Mouse (Mus musculus) mouse embryonic stem cell (cell line): ENCODE data around the gene Ubl7.

Source experiments
- in situ Hi-C, 2 experiments: fragments of 300-500 bp; cut with MboI; formaldehyde crosslinking; loops; 1 replicate in 1 of 2; 3 replicates in 1 of 2; pipeline ENCODE4 v1.14.3; 2019 to 2020; ENCODE audit warnings: low sequenced_read_pairs in 2 of 2, low pct_unique_long_range_greater_than_20kb in 1 of 2, mixed read lengths in 1 of 2; ENCODE audit not compliant: unreplicated experiment in 1 of 2

Ubl7 gene

DNA sequence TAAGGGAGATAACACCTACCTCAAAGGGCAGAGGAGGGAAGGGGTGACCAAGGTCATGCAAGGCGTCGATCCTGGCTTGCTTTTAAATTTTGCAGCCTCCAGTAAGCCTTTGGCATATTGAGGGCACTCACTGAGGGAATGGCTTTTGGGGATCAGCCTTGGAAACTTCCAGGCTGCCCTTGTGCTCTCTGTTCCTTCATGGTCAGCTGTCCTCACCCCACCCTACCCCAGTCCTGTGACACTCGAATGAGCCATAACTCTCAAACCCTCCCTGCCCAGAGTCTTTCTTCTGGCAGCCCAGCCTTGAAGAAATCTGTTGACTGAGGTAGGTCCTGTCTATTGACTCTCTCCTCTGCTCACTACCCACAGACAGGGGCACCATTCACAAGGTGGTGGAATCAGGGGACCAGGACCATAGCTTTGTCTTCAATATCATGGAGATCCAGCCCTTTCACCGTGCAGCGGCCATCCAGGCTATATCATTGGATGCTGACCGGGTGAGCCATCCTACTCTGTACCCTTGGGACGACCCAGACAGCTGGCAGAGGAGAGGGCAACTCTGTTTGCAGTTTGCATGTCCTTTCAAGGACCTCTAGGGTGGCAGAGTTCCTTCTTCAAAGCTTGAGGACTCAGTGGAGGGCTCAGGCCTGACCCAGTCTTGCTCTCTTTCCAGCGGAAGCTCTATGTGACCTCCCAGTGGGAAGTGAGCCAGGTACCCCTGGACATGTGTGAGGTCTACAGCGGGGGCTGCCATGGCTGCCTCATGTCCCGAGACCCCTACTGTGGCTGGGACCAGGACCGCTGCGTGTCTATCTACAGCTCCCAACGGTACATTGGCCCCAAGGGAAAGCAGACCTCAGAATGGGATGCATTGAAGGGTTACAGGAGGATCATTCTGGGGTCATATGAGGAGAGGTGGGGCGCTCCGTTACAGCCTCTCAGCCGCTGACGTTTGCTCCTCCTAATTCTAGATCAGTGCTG, 49.4 kb downstream of the Ubl7 start:
- in situ Hi-C loops, result no loop called here

DNA sequence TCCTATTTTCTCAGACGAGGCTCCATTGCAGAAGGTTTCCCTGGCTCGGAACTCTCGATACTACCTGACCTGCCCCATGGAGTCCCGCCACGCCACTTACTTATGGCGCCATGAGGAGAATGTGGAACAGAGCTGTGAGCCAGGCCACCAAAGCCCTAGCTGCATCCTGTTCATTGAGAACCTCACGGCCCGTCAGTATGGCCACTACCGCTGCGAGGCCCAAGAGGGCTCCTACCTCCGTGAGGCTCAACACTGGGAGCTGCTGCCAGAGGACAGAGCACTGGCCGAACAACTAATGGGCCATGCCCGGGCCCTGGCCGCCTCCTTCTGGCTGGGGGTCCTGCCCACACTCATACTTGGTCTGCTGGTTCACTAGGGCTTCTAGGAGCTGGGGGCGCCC, 50.4 kb downstream of the Ubl7 start:
- in situ Hi-C loops, result no loop called here

DNA sequence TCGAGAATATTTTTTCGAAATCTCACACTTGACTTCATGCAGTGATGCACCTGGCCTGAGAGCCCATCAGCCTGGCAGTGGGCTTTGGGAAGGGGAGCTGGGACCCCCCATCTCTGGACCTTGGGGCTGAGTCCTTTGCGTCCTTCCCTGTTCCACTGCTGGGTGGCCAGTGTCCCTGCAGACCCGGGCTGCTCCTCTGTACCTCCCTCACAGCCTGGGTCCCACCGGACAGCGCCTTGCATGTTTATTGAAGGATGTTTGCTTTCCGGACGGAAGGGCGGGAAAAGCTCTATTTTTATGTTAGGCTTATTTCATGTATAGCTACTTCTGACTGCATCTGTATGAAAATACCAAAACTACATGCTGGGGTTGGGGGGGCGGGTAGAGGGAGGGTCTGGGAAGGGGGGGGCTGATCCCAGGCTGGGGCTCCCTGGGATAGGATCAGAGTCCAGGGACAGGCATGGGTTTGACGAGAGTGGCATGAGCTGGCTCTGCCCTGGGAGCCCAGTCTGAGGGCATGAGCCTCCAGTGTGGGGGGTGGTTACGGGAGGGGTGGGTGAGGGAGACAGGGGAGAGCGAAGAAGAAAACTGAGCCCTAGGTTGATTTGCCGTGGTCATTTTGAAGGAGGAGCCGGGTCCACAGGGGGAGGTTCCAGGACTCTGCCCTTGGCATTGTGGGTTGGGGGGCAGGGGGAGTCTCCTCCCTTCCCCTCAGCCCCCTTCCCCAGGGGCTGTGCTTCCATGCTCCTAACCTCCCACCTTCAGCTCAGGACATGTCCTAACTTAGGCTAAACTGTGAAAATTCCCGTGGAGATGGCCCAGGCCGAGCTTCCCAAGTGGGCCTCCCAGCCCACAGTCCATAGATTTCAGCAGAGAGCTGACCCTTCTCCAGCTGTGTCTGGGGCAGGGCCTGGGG, 51.3 kb downstream of the Ubl7 start:
- in situ Hi-C loops, result no loop called here

DNA sequence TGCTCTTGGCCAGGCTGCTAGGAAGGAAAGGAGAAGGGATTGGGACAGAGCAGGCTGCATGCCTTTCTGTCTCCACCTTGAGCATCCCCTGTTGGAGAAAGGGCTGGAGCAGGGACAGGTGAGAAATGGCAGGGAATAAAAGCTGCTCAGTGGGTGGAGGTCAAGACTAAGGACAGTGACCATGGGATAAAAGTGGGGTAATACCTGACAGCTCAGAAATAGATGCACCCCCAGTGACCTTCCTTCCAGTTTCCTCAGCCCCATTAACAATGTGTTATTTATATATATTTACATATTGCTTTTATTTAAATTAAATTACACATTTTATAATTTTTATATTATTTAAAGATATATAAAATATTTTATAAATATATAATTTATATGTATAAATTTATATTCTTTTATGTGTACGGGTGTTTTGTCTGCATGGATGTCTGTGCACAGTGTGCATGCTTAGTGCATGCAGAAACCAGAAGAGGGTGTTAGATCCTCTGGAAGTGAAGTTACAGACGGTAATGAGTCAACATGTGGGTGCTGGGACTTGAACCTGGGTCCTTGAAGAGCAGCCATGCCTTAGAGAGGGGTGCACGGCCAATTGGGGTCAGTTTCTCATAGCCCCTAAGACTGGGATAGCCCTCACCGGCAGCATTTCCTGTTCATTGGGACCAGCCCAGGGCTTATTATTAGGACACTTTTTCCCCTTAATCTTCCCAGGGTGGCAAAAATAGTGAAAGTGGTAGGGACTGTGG, 52.6 kb downstream of the Ubl7 start:
- in situ Hi-C loops, result no loop called here

DNA sequence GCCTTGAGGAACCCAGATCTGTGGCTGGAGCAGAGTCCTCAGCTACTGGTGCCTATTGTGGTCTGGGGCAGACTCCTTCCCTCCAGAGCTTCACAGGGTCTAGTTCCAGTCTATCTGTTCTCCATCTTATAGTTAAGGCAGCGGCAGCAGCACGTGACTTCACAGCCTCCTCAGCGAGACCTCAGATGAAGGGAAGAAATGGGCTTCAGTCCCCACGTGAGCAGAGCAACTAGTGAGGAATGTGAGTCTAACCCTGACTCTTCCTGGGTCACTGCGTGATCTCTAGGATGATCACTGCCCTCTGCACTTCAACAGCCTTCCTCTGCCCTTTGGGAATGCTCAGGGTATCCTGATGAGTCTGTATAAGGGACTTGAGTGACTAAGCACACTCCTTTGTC, 53.2 kb downstream of the Ubl7 start:
- in situ Hi-C loops, result no loop called here

DNA sequence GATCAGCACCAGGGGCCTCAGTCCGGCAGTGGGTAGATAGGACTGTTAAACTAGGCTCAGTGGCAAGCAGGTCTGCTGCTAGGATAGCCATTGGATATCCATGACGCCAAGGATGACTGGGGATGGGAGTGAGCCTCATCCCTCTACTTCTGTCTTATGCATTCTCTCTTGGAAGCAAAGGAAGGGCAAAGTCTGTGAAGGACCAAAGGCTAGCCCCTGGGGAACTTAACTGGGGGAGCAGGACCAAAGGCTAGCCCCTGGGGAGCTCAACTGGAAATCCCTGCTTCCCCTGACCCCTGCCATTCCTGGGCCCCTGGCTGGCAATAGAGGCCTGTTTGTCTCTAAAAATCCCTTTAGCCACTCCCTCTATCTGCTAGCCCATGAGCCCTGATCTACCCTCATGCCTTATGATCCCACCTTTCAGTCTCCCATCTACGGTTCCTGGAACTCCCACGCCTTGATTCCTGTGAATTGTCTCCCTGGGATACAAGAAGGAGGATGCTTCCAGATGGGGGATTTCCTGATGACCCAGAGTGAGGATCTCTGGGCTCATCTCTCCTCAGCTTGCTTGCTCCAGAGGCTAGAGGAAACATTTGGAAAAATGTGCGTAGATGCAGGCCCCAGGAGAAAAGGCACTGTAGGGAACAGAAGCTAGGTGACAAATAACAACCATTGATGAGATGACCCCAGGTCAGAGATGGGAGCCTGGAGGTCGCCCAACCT, 53.9 kb downstream of the Ubl7 start:
- in situ Hi-C loops, result no loop called here

DNA sequence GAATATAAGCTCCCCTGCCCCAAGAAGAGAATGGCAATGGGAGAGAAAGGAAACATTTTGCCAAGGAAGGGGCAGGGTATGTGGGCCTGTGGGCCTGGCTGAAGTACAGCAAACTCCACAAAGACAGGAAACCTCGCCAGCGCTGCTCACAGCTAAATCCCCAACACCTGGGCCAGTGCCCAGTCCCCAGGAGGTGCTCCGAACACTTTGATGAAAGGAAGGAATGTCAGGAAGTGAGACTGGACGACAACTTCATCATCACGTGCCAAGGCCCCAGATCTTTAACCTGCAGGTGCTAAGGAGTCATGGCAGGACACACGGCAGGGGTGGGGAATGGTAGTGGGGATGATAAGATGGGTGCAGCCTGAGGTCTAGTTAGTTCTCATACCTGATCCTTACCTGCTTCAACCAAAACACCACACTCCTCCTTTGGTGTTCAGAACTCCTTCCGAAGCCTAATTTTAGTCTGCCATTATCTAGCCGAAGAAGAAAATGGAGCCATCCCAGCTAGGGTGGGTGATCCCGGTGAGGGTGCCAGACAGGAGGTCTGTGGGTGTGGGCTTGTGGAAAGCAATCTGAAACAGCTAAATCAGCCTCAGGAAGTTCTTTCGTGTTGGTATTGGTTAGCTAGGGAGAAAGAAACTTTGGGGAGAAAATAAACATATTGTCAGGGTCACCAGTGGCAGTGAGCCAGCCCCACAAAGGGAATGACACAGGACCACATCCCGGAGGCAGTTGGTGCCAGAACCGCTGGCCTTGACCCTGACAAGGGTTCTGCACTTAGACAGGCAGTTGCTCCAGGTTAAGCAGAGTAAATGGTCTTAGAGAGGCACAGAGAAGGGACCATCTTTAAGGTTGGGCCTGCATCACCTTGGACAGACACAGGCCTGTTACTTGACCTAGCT, 54.8 kb downstream of the Ubl7 start:
- in situ Hi-C loops, result no loop called here

DNA sequence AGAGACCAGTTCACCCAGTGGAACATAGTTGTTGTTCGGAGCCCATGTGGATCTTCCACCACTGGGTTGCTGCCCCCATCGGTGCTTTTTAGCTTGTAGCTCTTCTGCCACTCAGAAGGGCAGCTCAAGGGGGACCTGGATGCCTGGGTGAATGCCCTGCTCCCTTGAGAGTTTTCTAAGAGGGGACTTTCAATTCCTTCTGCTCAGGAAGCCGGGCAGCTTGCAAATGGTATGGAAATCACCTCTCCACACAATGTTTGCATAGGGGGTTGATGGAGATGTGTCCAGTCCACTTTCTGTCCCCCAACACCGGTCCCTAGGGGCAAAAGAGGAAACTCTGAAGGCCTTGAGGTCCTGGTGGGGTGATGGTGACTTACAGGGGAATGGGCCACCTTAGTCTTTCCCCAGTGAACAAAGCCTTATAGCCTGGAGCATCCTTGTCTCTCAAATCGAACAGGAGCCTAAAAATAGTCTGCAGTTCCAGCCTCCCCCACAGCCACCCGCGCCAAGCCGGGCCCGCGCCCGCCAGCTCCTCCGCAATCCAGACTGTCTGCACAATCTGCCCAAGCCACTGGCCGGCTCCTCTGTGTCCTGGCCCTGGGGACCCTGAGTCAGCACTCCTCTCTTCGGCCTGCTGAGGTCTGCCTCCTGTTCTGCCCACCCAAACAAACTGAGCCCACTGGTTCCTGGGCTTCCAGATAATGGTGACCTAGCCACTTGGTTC, 56.6 kb downstream of the Ubl7 start:
- in situ Hi-C loops, result no loop called here

DNA sequence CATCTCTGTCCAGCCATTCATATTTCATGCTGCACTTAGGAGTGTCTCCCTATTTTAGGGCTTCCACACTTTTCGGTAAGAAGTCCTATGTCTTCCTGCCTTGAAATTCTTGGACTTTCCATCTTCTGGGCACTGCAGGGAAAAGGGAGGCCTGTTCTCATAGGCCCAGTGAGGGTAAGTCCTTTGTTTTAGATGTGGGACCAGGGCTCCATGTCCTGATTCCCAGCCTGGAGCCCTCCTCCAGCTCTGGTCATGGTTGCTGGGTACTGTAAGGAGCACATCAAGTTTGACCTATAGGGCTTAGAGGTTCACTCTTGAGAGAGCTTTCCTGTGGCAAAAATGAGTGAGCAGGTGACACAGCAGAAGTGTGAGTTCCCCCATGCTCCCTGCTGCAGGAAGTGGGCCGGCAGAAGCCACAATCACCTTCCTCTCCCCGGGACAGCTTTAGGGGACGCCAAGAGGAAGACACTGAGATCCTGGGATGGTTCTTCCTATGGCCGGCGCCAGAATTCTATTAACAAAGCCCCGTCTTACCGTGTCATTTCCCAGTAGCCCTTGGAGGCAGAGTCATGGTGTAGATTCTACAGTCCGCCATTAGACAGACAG, 57.5 kb downstream of the Ubl7 start:
- in situ Hi-C loops, result no loop called here

DNA sequence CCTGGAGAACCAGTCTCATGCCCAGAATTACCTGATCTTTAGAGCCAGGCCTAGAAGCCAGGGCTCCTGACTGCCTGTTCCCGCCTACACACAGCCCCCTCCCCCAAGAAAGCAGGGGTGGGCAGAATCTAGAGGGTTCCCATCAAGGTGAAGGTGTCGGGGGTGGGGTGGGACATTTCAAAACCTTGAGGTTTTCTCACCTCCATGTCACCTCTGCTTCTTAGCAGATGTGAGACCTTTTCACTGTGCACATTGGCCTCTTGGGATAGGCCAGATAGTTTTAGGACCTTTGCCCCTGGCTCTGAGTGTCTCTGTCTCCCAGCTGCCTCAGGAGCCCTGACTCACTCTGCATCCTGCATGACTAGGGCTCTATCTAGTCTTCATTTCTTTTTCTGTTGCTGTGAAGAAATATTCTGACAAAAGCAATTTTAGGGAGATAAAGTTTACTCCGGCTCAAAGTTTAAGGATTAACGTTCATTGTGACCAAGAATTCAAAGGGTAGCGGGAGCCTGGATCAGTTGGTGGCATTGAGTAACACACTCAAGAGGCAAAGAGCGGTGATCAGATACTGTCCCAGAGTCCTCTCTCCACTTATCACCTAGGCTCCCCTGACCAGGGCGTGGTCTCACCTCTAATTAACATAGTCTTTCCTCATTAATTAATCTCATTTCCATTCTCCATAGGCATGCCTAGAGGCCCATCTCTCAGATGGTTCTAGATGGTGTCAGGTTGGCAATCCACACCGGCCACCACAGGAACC, 58.2 kb downstream of the Ubl7 start:
- in situ Hi-C loops, result no loop called here

DNA sequence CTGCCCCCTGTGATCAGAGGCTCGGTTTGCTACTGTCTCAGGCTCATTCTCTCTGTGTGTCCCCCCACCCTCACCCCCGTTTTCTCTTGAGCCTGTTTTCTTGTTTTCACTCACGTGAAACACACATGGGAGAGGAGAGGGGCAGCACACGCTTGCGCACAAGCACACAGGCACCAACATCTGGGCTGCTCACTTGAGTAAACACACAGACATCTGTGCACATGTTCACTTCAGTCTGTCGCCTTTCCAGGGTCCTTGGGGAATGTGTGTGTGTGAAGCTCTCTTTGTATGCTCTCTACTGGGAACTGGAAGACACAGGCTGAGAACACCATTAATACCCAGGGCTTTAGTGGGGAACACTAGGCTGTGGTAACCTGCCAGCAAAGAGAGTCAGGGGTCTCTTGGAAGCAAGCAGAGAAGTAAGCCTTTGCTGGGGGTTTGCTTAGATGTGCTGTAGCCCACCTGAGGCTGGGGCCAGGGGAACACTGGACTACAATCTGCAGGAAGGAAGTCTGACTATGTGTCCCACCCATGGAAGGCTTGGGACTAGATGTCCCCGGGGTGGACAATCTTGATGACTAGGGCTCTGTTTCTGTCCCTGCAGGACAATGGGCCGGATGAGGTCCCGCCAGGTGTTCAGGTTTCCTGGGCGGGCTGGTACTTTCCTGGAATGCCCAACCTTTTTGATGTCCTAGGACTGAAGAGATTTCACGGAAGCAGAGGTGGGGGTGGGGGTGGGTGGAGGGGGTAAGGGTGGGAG, 59.1 kb downstream of the Ubl7 start:
- in situ Hi-C loops, result no loop called here

DNA sequence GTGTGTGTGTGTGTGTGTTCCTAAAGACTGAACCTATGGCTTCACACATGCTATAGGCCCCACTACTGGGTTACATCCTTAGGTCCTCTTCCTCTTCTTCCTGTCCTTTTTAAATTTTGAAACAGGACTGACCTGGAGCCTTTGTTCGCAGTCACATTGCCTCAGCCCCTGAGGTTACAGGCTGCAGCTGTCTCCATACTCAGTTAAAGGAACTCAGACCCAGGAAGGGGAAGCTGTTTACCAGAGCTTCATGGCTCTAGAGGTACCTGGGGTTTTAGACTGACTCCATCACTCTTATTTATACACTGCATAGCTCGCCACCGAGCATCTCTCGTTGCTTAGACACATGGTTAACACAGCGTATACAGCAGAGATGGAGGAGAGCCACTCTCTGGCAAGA, 60.6 kb downstream of the Ubl7 start:
- in situ Hi-C loops, result no loop called here

DNA sequence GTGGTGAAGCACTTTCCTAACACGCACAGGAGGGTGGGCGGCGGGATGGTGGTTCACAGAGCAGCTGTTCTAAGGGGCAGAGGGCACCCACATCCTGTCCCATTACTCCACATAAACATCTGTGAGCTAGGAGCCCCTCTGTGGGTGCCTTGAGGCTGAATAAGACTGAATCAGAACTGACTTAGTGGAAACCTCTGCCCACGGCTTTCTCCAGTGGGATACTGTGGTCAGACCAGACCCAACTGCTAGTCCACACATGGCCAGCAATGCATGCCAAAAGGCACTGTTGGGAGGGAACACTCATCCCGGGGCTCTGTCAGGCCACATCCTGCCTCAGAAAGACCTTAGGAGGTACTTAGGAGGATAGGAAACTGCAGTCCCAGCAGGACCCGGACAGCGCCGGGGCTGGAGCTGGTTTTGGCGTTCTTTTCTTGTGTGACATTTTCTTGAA, 61.4 kb downstream of the Ubl7 start:
- in situ Hi-C loops, result no loop called here

DNA sequence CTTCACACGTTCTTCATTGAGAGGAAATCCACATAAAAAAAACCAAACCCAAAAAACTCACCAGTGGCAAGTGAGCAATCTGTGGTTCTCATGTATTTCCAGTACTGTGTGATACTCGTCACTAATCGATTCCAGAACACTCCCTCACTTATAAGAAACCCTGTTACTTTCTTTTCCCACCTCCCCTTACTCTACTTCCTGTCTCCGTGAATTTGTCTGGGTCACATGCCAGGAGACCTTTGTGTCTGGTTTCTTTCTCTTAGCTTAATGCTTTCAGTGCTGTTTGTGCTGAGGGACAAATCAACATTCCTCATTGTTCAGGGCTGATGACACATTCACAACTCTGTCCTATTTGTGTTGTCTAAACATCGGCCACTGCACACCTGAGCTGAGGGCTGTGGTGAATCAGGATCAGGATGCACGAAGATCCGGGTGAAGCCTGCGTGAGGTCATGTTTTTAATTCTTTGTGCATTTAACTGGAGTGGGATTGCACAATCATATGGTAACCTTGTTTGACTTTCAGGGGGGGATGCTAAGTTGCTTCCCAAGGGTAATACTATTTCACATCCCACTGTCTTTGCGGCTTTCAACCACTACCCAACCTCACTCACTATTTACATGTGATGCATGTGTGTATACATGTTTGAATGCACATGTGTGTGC, 62.1 kb downstream of the Ubl7 start:
- in situ Hi-C loops, result no loop called here
